Mouse (Mus musculus) adrenal gland, postnatal 10 days (tissue): ENCODE measurements around the gene Ogdh. TPM values are rescaled to one million over a fixed set of nuclear protein-coding genes. Genes with fewer than 3 reads are reported as not detected.

Source experiments
- DNase-seq: peaks from one replicate; pipeline ENCODE4 v3.0.0; 2021; ENCODE audit warnings: mixed read lengths
- total RNA-seq, 2 experiments: library from RNA; stranded (reverse); gene quantifications; 2 replicates each; pipeline ENCODE4 v1.2.3; 2021

The Ogdh gene
- total RNA-seq, 2 experiments from 2014 or later: 854 to 941 TPM

- no peak for DNase-seq
These were observed 3.2 kb downstream of the Ogdh start for GRCm38 (mm10) chr11:6294632-6295031.

GRCm38 (mm10) chr11:6296077-6296476 is 4.6 kb downstream of the Ogdh start:
- DNase-seq: no peak

- no peak for DNase-seq
These were observed 8.0 kb downstream of the Ogdh start for GRCm38 (mm10) chr11:6299435-6299834.

GRCm38 (mm10) chr11:6302793-6303192 is 11.4 kb downstream of the Ogdh start:
- DNase-seq: no peak

GRCm38 (mm10) chr11:6305943-6306430 is 14.6 kb downstream of the Ogdh start:
- no peak for DNase-seq

- DNase-seq: no peak
These were observed 16.7 kb downstream of the Ogdh start for GRCm38 (mm10) chr11:6308181-6308580.

GRCm38 (mm10) chr11:6313874-6314406 is 22.5 kb downstream of the Ogdh start:
- no peak for DNase-seq

- no peak for DNase-seq
These were observed 25.4 kb downstream of the Ogdh start for GRCm38 (mm10) chr11:6316821-6317220.

- DNase-seq: no peak
These were observed 27.1 kb downstream of the Ogdh start for GRCm38 (mm10) chr11:6318559-6318958.

- no peak for DNase-seq
These were observed 27.9 kb downstream of the Ogdh start for GRCm38 (mm10) chr11:6319374-6319773.

GRCm38 (mm10) chr11:6322086-6322485 is 30.7 kb downstream of the Ogdh start:
- no peak for DNase-seq

- DNase-seq: no peak
These were observed 31.9 kb downstream of the Ogdh start for GRCm38 (mm10) chr11:6323348-6323747.

- DNase-seq: no peak
These were observed 39.8 kb downstream of the Ogdh start for GRCm38 (mm10) chr11:6331256-6331655.

- no peak for DNase-seq
These were observed 41.2 kb downstream of the Ogdh start for GRCm38 (mm10) chr11:6332606-6333005.

- DNase-seq: no peak
These were observed 42.0 kb downstream of the Ogdh start for GRCm38 (mm10) chr11:6333403-6333802.

GRCm38 (mm10) chr11:6335321-6335720 is 43.9 kb downstream of the Ogdh start:
- DNase-seq: no peak

GRCm38 (mm10) chr11:6336689-6337088 is 45.3 kb downstream of the Ogdh start:
- DNase-seq: no peak

GRCm38 (mm10) chr11:6345956-6346355 is 54.5 kb downstream of the Ogdh start:
- DNase-seq: no peak

- DNase-seq: no peak
These were observed 55.5 kb downstream of the Ogdh start for GRCm38 (mm10) chr11:6346966-6347365.

GRCm38 (mm10) chr11:6348681-6349200 is 57.3 kb downstream of the Ogdh start:
- DNase-seq: no peak

- DNase-seq: no peak
These were observed 58.2 kb downstream of the Ogdh start for GRCm38 (mm10) chr11:6349586-6349985.

- peak; percentile 38 for DNase-seq
These were observed 63.7 kb downstream of the Ogdh start for GRCm38 (mm10) chr11:6355106-6355505.

- no peak for DNase-seq
These were observed 73.3 kb downstream of the Ogdh start for GRCm38 (mm10) chr11:6364581-6365275.

GRCm38 (mm10) chr11:6365885-6366284 is 74.5 kb downstream of the Ogdh start:
- peak; percentile 80 for DNase-seq
